Mouse (Mus musculus) forebrain, embryonic 11.5 days (tissue): Measurements from ENCODE around the gene Slc39a1. TPM values are rescaled to one million over a fixed set of nuclear protein-coding genes. Genes with fewer than 3 reads are reported as not detected.

ENCODE experiments used
- ATAC-seq: fragments of 200-750 bp; cut with Nextera tagmentation; replicated peaks from 2 replicates; pipeline ENCODE4 v1.8.0; 2017; ENCODE audit warnings: moderate TSS enrichment; ENCODE audit not compliant: low FRiP score
- DNase-seq: peaks from one replicate; pipeline ENCODE4 v3.0.0-alpha.2; 2017; ENCODE audit warnings: low spot score
- H3K27ac ChIP-seq: fragments of 300-500 bp; sonication (generic); 2 replicates; pipeline ENCODE4 v1.5.1; 2014; ENCODE audit warnings: low read depth, low read length
- H3K27me3 ChIP-seq: fragments of 300-500 bp; sonication (generic); 2 replicates; pipeline ENCODE4 v1.6.1; 2014; ENCODE audit warnings: mild to moderate bottlenecking, low read length, mixed read lengths; ENCODE audit not compliant: control insufficient read depth, insufficient read depth
- H3K36me3 ChIP-seq: fragments of 300-500 bp; sonication (generic); 2 replicates; pipeline ENCODE4 v1.6.1; 2014; ENCODE audit warnings: mild to moderate bottlenecking, low read length, moderate library complexity, mixed read lengths; ENCODE audit not compliant: control insufficient read depth, insufficient read depth
- H3K4me1 ChIP-seq: fragments of 300-500 bp; sonication (generic); replicated peaks from 2 replicates; pipeline ENCODE4 v1.6.1; 2014; ENCODE audit warnings: low read length, mixed read lengths; ENCODE audit not compliant: control insufficient read depth, insufficient read depth
- H3K4me2 ChIP-seq: fragments of 300-500 bp; sonication (generic); 2 replicates; pipeline ENCODE4 v1.6.1; 2014; ENCODE audit warnings: low read depth, mild to moderate bottlenecking, low read length, moderate library complexity, mixed read lengths; ENCODE audit not compliant: severe bottlenecking
- H3K4me3 ChIP-seq: fragments of 300-500 bp; sonication (generic); 2 replicates; pipeline ENCODE4 v1.5.1; 2014; ENCODE audit warnings: low read depth, low read length
- H3K9ac ChIP-seq: fragments of 300-500 bp; sonication (generic); 2 replicates; pipeline ENCODE4 v1.6.1; 2014; ENCODE audit warnings: low read length
- H3K9me3 ChIP-seq: fragments of 300-500 bp; sonication (generic); 2 replicates; pipeline ENCODE4 v1.6.1; 2016; ENCODE audit warnings: low read length, mixed read lengths; ENCODE audit not compliant: control insufficient read depth
- WGBS: fragments of 180-500 bp; shearing (Covaris S2); extraction: QIAGEN DNeasy Blood & Tissue Kit; methylation state at CpG from one replicate; pipeline ENCODE4 v1.1.7; 2014; 5-methylcytosine and 5-hydroxymethylcytosine counted together
- microRNA-seq: library from miRNA; unstranded; fragments of <30 nt; microRNA quantifications from one replicate; pipeline ENCODE4, GENCODE M21; 2016; ENCODE audit not compliant: insufficient number of aligned reads
- polyA plus RNA-seq: library from polyadenylated mRNA; unstranded; fragments of >200 nt; fragmentation: Nextera tagmentation; extraction: Ambion mirVana; gene quantifications from 2 replicates; pipeline ENCODE4 v1.2.1, GENCODE M21; 2014

Gene Slc39a1
- polyA plus RNA-seq, 1 experiment from 2014 or later, result 57.5 TPM

- peak within 1 kb of the TSS; percentile 97 for H3K27ac ChIP-seq
- no peaks in the 10 kb centered on the region; the same call in 1 of the 2 replicates for H3K4me1 ChIP-seq
- peak within 1 kb of the TSS; percentile 81 for H3K9ac ChIP-seq
- ATAC-seq (peak; percentile 99), DNase-seq (peak; percentile 98)
- H3K4me3 ChIP-seq, result peak within 1 kb of the TSS; percentile 56
- H3K4me2 ChIP-seq, result peak within 1 kb of the TSS; percentile 71
- H3K27me3 ChIP-seq, result no peaks in the 10 kb centered on the region
- WGBS, result under 1% methylated on average over 47 of the region's 47 CpGs
- no peaks in the 10 kb centered on the region for H3K36me3 ChIP-seq
- no peaks in the 10 kb centered on the region for H3K9me3 ChIP-seq
Measured at GRCm38 (mm10) chr3:90292345-90293275, 44.6 kb downstream of the Slc39a1 start, which contains the start of gene Gatad2b. Gene Gatad2b (plus strand): TSS chr3:90293178.

GRCm38 (mm10) chr3:90293352-90294063 is 45.5 kb downstream of the Slc39a1 start:
- peak overlapping the region; percentile 97 for H3K27ac ChIP-seq
- H3K4me2 ChIP-seq, result peak overlapping the region; percentile 71
- H3K4me3 ChIP-seq, result peak overlapping the region; percentile 56
- ATAC-seq (peak; percentile 66), DNase-seq (peak; percentile 94)
- no peaks in the 10 kb centered on the region for H3K36me3 ChIP-seq
- under 1% methylated on average over 29 of the region's 68 CpGs for WGBS
- H3K4me1 ChIP-seq, result no peaks in the 10 kb centered on the region; the same call in 1 of the 2 replicates
- peak overlapping the region; percentile 81 for H3K9ac ChIP-seq
- H3K9me3 ChIP-seq, result no peaks in the 10 kb centered on the region
- H3K27me3 ChIP-seq, result no peaks in the 10 kb centered on the region

GRCm38 (mm10) chr3:90294064-90294440 is 46.1 kb downstream of the Slc39a1 start:
- Histone ChIP-seq H3K27me3 (no peaks in the 10 kb centered on the region), H3K36me3 (no peaks in the 10 kb centered on the region), H3K4me1 (no peaks in the 10 kb centered on the region; the same call in 1 of the 2 replicates), H3K9me3 (no peaks in the 10 kb centered on the region), H3K27ac (peak overlapping the region; percentile 97; the same call in 1 of the 2 replicates), H3K9ac (peak overlapping the region; percentile 81), H3K4me3 (peak overlapping the region; percentile 56), H3K4me2 (peak overlapping the region; percentile 71)
- ATAC-seq, result no peak
- no peak for DNase-seq
- 2% methylated on average over 11 of the region's 11 CpGs for WGBS

- H3K27ac ChIP-seq, result no peak overlapping the region
- H3K4me1 ChIP-seq, result no peaks in the 10 kb centered on the region; the same call in 1 of the 2 replicates
- DNase-seq, result no peak
- no peaks in the 10 kb centered on the region for H3K9me3 ChIP-seq
- H3K9ac ChIP-seq, result peak overlapping the region; percentile 81
- no peaks in the 10 kb centered on the region for H3K27me3 ChIP-seq
- H3K4me3 ChIP-seq, result peak overlapping the region; percentile 56
- 82% methylated on average over 2 of the region's 2 CpGs for whole genome bisulfite sequencing
- no peak for ATAC-seq
- no peaks in the 10 kb centered on the region for H3K36me3 ChIP-seq
- peak overlapping the region; percentile 71 for H3K4me2 ChIP-seq
Measured at GRCm38 (mm10) chr3:90294651-90295050, 46.7 kb downstream of the Slc39a1 start.

Small RNA genes within 50 kb of the gene (microRNA-seq; reads per million reads assigned to microRNA genes)
- not detected for gene Mir7012

Other genes starting within 250 kb of the Slc39a1 start
- 168 and 174 TPM in 2 replicates for gene Hax1, start 249.4 kb upstream of the Slc39a1 start, polyA plus RNA-seq
- 183 and 211 TPM in 2 replicates for gene 4933434E20Rik, start 196.5 kb upstream of the Slc39a1 start, polyA plus RNA-seq
- 227 and 253 TPM in 2 replicates for gene Ubap2l, start 195.5 kb upstream of the Slc39a1 start, polyA plus RNA-seq
- gene Tpm3, start 175.5 kb upstream of the Slc39a1 start, polyA plus RNA-seq, result 523 and 535 TPM in 2 replicates
- 0.67 and 0.88 TPM in 2 replicates for gene Nup210l, start 144.0 kb upstream of the Slc39a1 start, polyA plus RNA-seq
- gene Rps27, start 34.5 kb upstream of the Slc39a1 start, polyA plus RNA-seq, result 1,103 and 1,109 TPM in 2 replicates
- gene Rab13, start 34.5 kb upstream of the Slc39a1 start, polyA plus RNA-seq, result 11.4 and 14.7 TPM in 2 replicates
- gene Jtb, start 16.6 kb upstream of the Slc39a1 start, polyA plus RNA-seq, result 103 and 110 TPM in 2 replicates
- gene Creb3l4, start 4.7 kb upstream of the Slc39a1 start, polyA plus RNA-seq, result 6.0 and 6.2 TPM in 2 replicates
- 13.7 and 14.6 TPM in 2 replicates for gene Crtc2, start 6.0 kb downstream of the Slc39a1 start, polyA plus RNA-seq
- 6.8 and 7.0 TPM in 2 replicates for gene Dennd4b, start 17.0 kb downstream of the Slc39a1 start, polyA plus RNA-seq
- 12.9 and 14.3 TPM in 2 replicates for gene Gatad2b, start 45.0 kb downstream of the Slc39a1 start, polyA plus RNA-seq
- gene Slc27a3, start 141.8 kb downstream of the Slc39a1 start, polyA plus RNA-seq, result 13.6 and 14.2 TPM in 2 replicates
- 50.5 and 55.3 TPM in 2 replicates for gene Ints3, start 185.4 kb downstream of the Slc39a1 start, polyA plus RNA-seq
- 2.0 and 2.8 TPM in 2 replicates for gene Npr1, start 217.7 kb downstream of the Slc39a1 start, polyA plus RNA-seq
- 365 and 366 TPM in 2 replicates for gene Ilf2, start 228.0 kb downstream of the Slc39a1 start, polyA plus RNA-seq
- 66.3 and 68.3 TPM in 2 replicates for gene Snapin, start 242.9 kb downstream of the Slc39a1 start, polyA plus RNA-seq